Mouse (Mus musculus) neural tube, embryonic 13.5 days (tissue): ENCODE results near the gene Focad. TPM values are rescaled to one million over a fixed set of nuclear protein-coding genes. Genes with fewer than 3 reads are reported as not detected.

ENCODE experiments used
- ATAC-seq: fragments of 200-750 bp; cut with Nextera tagmentation; 2 replicates; pipeline ENCODE4 v1.8.0; 2017; ENCODE audit warnings: low read depth, mild to moderate bottlenecking, moderate TSS enrichment, moderate library complexity
- H3K27ac ChIP-seq: fragments of 300-500 bp; sonication (generic); replicated peaks from 2 replicates; pipeline ENCODE4 v1.5.1; 2015; ENCODE audit warnings: moderate library complexity, mild to moderate bottlenecking, inconsistent platforms
- H3K27me3 ChIP-seq: fragments of 300-500 bp; sonication (generic); 2 replicates; pipeline ENCODE4 v1.6.1; 2015; ENCODE audit warnings: mild to moderate bottlenecking, inconsistent platforms
- H3K36me3 ChIP-seq: fragments of 300-500 bp; sonication (generic); 2 replicates; pipeline ENCODE4 v1.6.1; 2015; ENCODE audit warnings: mild to moderate bottlenecking, inconsistent platforms
- H3K4me1 ChIP-seq: fragments of 300-500 bp; sonication (generic); replicated peaks from 2 replicates; pipeline ENCODE4 v1.6.1; 2015; ENCODE audit warnings: inconsistent platforms
- H3K4me2 ChIP-seq: fragments of 300-500 bp; sonication (generic); 2 replicates; pipeline ENCODE4 v1.6.1; 2015; ENCODE audit warnings: inconsistent platforms, mild to moderate bottlenecking, moderate library complexity
- H3K4me3 ChIP-seq: fragments of 300-500 bp; sonication (generic); 2 replicates; pipeline ENCODE4 v1.5.1; 2015; ENCODE audit warnings: mild to moderate bottlenecking, inconsistent platforms
- H3K9ac ChIP-seq: fragments of 300-500 bp; sonication (generic); 2 replicates; pipeline ENCODE4 v1.6.1; 2015; ENCODE audit warnings: moderate library complexity, mild to moderate bottlenecking, inconsistent platforms
- H3K9me3 ChIP-seq: fragments of 300-500 bp; sonication (generic); 2 replicates; pipeline ENCODE4 v1.6.1; 2016; ENCODE audit warnings: inconsistent platforms
- WGBS: fragments of 180-500 bp; shearing (Covaris S2); methylation state at CpG from one replicate; pipeline ENCODE4 v1.1.7; 2015; 5-methylcytosine and 5-hydroxymethylcytosine counted together
- polyA plus RNA-seq: library from polyadenylated mRNA; unstranded; fragments of >200 nt; fragmentation: Nextera tagmentation; extraction: Ambion mirVana; gene quantifications from 2 replicates; pipeline ENCODE4 v1.2.1, GENCODE M21; 2015

Focad gene
- polyA plus RNA-seq, result 9.5 and 12.3 TPM in 2 replicates

GRCm38 (mm10) chr4:88094062-88094767 is at the start of gene Focad:
Gene Focad, plus strand, starts transcription at chr4:88094629.
- WGBS, result 1% methylated on average over 33 of the region's 34 CpGs
- Histone ChIP-seq H3K4me1 (peaks cover 6% of the 10 kb centered on the region; the same call in 1 of the 2 replicates), H3K4me3 (peak within 1 kb of the TSS; percentile 86), H3K36me3 (no peaks in the 10 kb centered on the region), H3K4me2 (peak within 1 kb of the TSS; percentile 86), H3K9me3 (no peaks in the 10 kb centered on the region), H3K9ac (peak within 1 kb of the TSS; percentile 85), H3K27me3 (no peaks in the 10 kb centered on the region), H3K27ac (peak within 1 kb of the TSS; percentile 77)
- peak; percentile 100 for ATAC-seq

GRCm38 (mm10) chr4:88045151-88045550 is 49.3 kb upstream of the Focad start:
- H3K36me3 ChIP-seq, result no peaks in the 10 kb centered on the region
- ATAC-seq, result no peak
- no peak overlapping the region for H3K4me3 ChIP-seq
- no peaks in the 10 kb centered on the region for H3K27me3 ChIP-seq
- no peak overlapping the region for H3K9ac ChIP-seq
- WGBS, result 91% methylated on average over 4 of the region's 4 CpGs
- H3K27ac ChIP-seq, result no peak overlapping the region
- H3K4me1 ChIP-seq, result no peaks in the 10 kb centered on the region
- H3K4me2 ChIP-seq, result no peak overlapping the region
- no peaks in the 10 kb centered on the region for H3K9me3 ChIP-seq

- Histone ChIP-seq H3K4me3 (no peak overlapping the region), H3K27ac (no peak overlapping the region), H3K9ac (no peak overlapping the region), H3K27me3 (no peaks in the 10 kb centered on the region), H3K4me1 (no peaks in the 10 kb centered on the region), H3K4me2 (no peak overlapping the region), H3K36me3 (no peaks in the 10 kb centered on the region), H3K9me3 (no peaks in the 10 kb centered on the region)
- WGBS, result 78% methylated on average over 8 of the region's 8 CpGs
- ATAC-seq, result no peak
Observed at GRCm38 (mm10) chr4:88046280-88046679, 48.1 kb upstream of the Focad start.

GRCm38 (mm10) chr4:88075388-88075787 is 19.0 kb upstream of the Focad start:
- Histone ChIP-seq H3K27ac (no peak overlapping the region), H3K4me1 (no peaks in the 10 kb centered on the region), H3K4me3 (no peak overlapping the region), H3K4me2 (no peak overlapping the region), H3K9me3 (no peaks in the 10 kb centered on the region), H3K36me3 (no peaks in the 10 kb centered on the region), H3K27me3 (no peaks in the 10 kb centered on the region), H3K9ac (no peak overlapping the region)
- no peak for ATAC-seq
- WGBS, result 64% methylated on average over 2 of the region's 2 CpGs

GRCm38 (mm10) chr4:88078983-88079382 is 15.4 kb upstream of the Focad start:
- no peak for ATAC-seq
- Histone ChIP-seq H3K27me3 (no peaks in the 10 kb centered on the region), H3K9me3 (no peaks in the 10 kb centered on the region)

GRCm38 (mm10) chr4:88081417-88081816 is 13.0 kb upstream of the Focad start:
- WGBS, result 76% methylated on average over 5 of the region's 5 CpGs
- Histone ChIP-seq H3K4me2 (no peak overlapping the region), H3K4me1 (no peaks in the 10 kb centered on the region), H3K36me3 (no peaks in the 10 kb centered on the region), H3K9ac (no peak overlapping the region), H3K27ac (no peak overlapping the region), H3K9me3 (no peaks in the 10 kb centered on the region), H3K27me3 (no peaks in the 10 kb centered on the region), H3K4me3 (no peak overlapping the region)
- ATAC-seq, result no peak

More at GRCm38 (mm10) chr4:88078983-88079382, 15.4 kb upstream of the Focad start:
- Histone ChIP-seq H3K4me2 (no peak overlapping the region), H3K4me1 (no peaks in the 10 kb centered on the region), H3K4me3 (no peak overlapping the region), H3K36me3 (no peaks in the 10 kb centered on the region), H3K9ac (no peak overlapping the region), H3K27ac (no peak overlapping the region)
- WGBS, result 74% methylated on average over 3 of the region's 3 CpGs

- no peak overlapping the region for H3K27ac ChIP-seq
- no peaks in the 10 kb centered on the region for H3K9me3 ChIP-seq
- no peak overlapping the region for H3K4me2 ChIP-seq
- no peak overlapping the region for H3K4me3 ChIP-seq
- no peaks in the 10 kb centered on the region for H3K4me1 ChIP-seq
- no peaks in the 10 kb centered on the region for H3K36me3 ChIP-seq
- H3K9ac ChIP-seq, result no peak overlapping the region
- no peak for ATAC-seq
- H3K27me3 ChIP-seq, result no peaks in the 10 kb centered on the region
- 94% methylated on average over 3 of the region's 3 CpGs for whole genome bisulfite sequencing
Observed at GRCm38 (mm10) chr4:88081885-88082284, 12.5 kb upstream of the Focad start.

- no peak for ATAC-seq
- Histone ChIP-seq H3K4me3 (no peak overlapping the region), H3K27ac (no peak overlapping the region), H3K36me3 (no peaks in the 10 kb centered on the region), H3K4me2 (no peak overlapping the region), H3K9ac (no peak overlapping the region), H3K9me3 (no peaks in the 10 kb centered on the region), H3K4me1 (no peaks in the 10 kb centered on the region), H3K27me3 (no peaks in the 10 kb centered on the region)
- WGBS, result 91% methylated on average over 4 of the region's 4 CpGs
Observed at GRCm38 (mm10) chr4:88082381-88082780, 12.0 kb upstream of the Focad start.

- no peak overlapping the region for H3K4me2 ChIP-seq
- 68% methylated on average over 3 of the region's 3 CpGs for WGBS
- H3K4me1 ChIP-seq, result no peaks in the 10 kb centered on the region
- no peak overlapping the region for H3K27ac ChIP-seq
- no peak for ATAC-seq
- no peaks in the 10 kb centered on the region for H3K36me3 ChIP-seq
- H3K9me3 ChIP-seq, result no peaks in the 10 kb centered on the region
- H3K9ac ChIP-seq, result no peak overlapping the region
- no peaks in the 10 kb centered on the region for H3K27me3 ChIP-seq
- no peak overlapping the region for H3K4me3 ChIP-seq
Observed at GRCm38 (mm10) chr4:88083781-88084180, 10.6 kb upstream of the Focad start.

- peaks cover 6% of the 10 kb centered on the region; the same call in 1 of the 2 replicates for H3K4me1 ChIP-seq
- H3K27ac ChIP-seq, result no peak overlapping the region
- no peak for ATAC-seq
- 84% methylated on average over 2 of the region's 2 CpGs for whole genome bisulfite sequencing
- no peaks in the 10 kb centered on the region for H3K36me3 ChIP-seq
- no peaks in the 10 kb centered on the region for H3K27me3 ChIP-seq
- H3K4me2 ChIP-seq, result no peak overlapping the region
- no peak overlapping the region for H3K9ac ChIP-seq
- H3K9me3 ChIP-seq, result no peaks in the 10 kb centered on the region
- H3K4me3 ChIP-seq, result no peak overlapping the region
Observed at GRCm38 (mm10) chr4:88090316-88090715, 4.1 kb upstream of the Focad start.

- no peaks in the 10 kb centered on the region for H3K36me3 ChIP-seq
- H3K4me3 ChIP-seq, result peak overlapping the region; percentile 86
- peak overlapping the region; percentile 85 for H3K9ac ChIP-seq
- H3K27me3 ChIP-seq, result no peaks in the 10 kb centered on the region
- WGBS, result under 1% methylated on average over 29 of the region's 30 CpGs
- H3K4me2 ChIP-seq, result peak overlapping the region; percentile 86
- H3K4me1 ChIP-seq, result peaks cover 6% of the 10 kb centered on the region; the same call in 1 of the 2 replicates
- ATAC-seq, result peak; percentile 70
- no peaks in the 10 kb centered on the region for H3K9me3 ChIP-seq
- H3K27ac ChIP-seq, result peak overlapping the region; percentile 65; the same call in 1 of the 2 replicates
Observed at GRCm38 (mm10) chr4:88094768-88095420, 465 bp downstream of the Focad start.

GRCm38 (mm10) chr4:88095693-88096092 is 1.3 kb downstream of the Focad start:
- Histone ChIP-seq H3K9me3 (no peaks in the 10 kb centered on the region), H3K4me2 (no peak overlapping the region), H3K4me3 (no peak overlapping the region), H3K36me3 (no peaks in the 10 kb centered on the region), H3K27me3 (no peaks in the 10 kb centered on the region), H3K9ac (no peak overlapping the region), H3K27ac (no peak overlapping the region), H3K4me1 (peaks cover 6% of the 10 kb centered on the region; the same call in 1 of the 2 replicates)
- ATAC-seq, result no peak
- WGBS, result 77% methylated on average over 2 of the region's 2 CpGs
